Mouse (Mus musculus) common myeloid progenitor, adult 5-6 weeks (primary cell): ENCODE measurements around the gene Mrps27. TPM values are rescaled to one million over a fixed set of nuclear protein-coding genes. Genes with fewer than 3 reads are reported as not detected.

Experiments
- ATAC-seq: replicated peaks from 2 replicates; pipeline ENCODE4 v1.8.0; 2016; ENCODE audit warnings: low read depth, mild to moderate bottlenecking, moderate TSS enrichment, inconsistent platforms; ENCODE audit not compliant: poor library complexity, severe bottlenecking
- total RNA-seq: library from RNA; stranded (forward); fragments of 200-1000, 187-1606 nt; gene quantifications from 2 replicates; pipeline ENCODE4 v1.2.3, GENCODE M21; 2017

Mrps27 gene
- total RNA-seq, 1 experiment from 2014 or later, result 35.0 TPM

- no peak for ATAC-seq
Measured at GRCm38 (mm10) chr13:99458658-99459386, 114.2 kb downstream of the Mrps27 start.

- ATAC-seq, result no peak
Measured at GRCm38 (mm10) chr13:99459612-99460011, 115.0 kb downstream of the Mrps27 start.

GRCm38 (mm10) chr13:99461886-99462285 is 117.3 kb downstream of the Mrps27 start:
- no peak for ATAC-seq

- ATAC-seq, result no peak
Measured at GRCm38 (mm10) chr13:99464551-99464950, 120.0 kb downstream of the Mrps27 start.

Other genes starting within 250 kb of the Mrps27 start
- 0.34 and 0.50 TPM in 2 replicates for gene Zfp366, start 160.0 kb upstream of the Mrps27 start, total RNA-seq
- 60.5 and 64.4 TPM in 2 replicates for gene Ptcd2, start 81 bp upstream of the Mrps27 start, total RNA-seq
- not detected in 2 replicates for gene Map1b, start 171.8 kb downstream of the Mrps27 start, total RNA-seq